Mouse (Mus musculus): ENCODE data around the gene Mxra7. TPM values are rescaled to one million over a fixed set of nuclear protein-coding genes. Genes with fewer than 3 reads are reported as not detected.

The Mxra7 gene
- polyA plus RNA-seq, 1 experiment, result not detected

DNA sequence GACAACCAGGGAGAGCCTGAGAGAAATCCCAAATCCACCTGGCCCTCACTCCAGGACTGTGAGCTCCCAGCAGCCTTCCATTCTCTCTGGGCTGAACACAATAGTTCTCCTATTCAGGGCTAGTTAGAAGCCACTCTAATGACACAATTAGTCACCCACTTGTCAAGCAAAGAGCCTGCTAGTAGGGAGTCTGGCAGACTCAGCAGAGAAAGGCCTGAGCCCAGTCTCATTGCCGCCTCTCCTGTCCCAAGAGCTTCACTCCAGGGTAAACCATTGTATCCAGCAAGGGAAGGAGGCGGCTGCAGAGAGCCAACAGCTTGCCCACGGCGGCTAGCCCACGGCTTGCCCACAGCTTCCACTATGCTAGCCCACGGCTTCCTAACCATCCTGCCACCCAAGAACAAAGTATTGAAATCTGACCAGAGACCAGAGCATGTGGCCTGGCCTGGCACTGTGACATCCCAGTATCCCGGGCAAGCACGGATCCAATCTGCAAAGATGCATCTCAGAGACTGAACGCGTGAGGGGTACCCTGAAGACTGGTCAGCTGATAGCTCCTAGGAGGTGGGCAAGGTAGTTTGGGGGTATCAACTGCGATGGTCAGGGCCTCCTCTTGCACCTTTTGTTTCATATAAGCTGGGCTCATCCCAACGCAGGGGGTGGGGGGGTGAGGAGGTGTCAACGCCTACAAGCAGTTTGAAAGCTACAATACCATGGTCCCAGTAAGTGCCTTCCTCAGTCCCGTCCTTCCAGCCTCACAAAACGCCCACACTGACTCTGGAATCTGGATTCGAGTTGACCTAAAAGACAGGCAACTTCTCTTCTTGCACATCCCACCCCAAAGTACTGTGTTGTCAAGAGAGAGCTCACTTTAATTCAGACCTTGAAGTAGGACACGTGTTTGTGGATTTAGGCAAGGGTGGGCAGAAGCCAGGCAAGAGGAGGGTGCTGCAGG is 1.0 kb downstream of the Mxra7 start:
- no peak for TF ChIP-seq GATA1 (IDR thresholded peaks at IDR 0.05; ENCODE audit: low read length)

DNA sequence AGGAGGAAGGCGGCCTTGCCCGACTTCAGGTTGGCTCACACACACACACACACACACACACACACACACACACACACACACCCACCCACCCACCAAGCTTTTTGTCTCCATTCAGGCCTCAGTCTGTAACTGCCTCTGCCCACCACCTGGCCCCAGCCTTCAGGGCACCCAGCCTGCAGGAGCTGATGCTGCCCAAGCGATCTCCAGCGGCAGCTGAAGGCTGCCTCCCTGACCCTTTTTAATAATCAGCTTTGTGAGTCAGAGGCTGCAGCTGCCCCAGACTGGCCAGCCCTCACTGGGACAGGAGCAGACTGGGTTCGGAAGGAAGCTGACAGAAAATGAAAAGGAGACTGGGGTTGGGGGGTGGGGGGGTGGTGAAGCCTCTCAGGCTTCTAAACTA is 2.6 kb downstream of the Mxra7 start:
- TF ChIP-seq GATA1 (IDR thresholded peaks at IDR 0.05; ENCODE audit: low read length), result no peak

DNA sequence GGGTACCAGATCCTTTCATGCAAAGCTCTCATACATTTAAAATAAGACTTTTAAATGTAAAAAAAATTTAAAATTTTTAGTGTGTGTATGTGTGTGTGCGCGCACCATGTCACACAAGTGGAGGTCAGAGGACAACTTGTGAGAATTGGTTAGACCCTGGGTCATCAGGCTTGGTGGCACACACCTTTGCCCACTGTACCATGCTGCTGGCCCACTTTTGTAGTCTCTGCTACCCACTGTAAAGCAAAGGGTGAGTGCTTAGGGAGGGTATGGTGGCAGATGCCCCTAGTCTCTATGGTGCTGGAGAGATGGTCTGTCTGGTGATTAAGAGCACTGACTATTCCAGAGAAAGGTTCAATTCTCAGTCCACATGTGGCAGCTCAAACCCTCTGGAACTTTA is 4.6 kb downstream of the Mxra7 start:
- no peak for TF ChIP-seq GATA1 (IDR thresholded peaks at IDR 0.05; ENCODE audit: low read length)

DNA sequence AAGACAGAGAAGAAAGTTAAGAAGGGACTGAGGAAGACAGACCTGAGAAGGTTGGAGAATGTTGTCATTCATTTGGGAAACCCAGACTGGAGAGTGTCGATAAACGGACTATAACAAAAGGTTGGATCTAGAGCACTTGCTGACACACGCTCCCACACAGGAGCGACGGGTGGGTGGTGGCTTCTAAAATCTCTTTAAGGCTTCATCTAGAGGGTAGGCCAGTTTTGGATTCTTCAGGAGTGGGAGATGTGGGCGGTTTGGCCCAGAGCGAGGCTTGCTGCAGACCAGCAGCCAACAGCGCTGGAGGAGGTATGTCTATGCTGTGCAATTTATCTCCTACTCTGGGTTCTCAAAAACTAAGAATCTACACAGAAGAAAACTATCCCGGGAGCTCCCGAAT is 5.2 kb downstream of the Mxra7 start:
- TF ChIP-seq GATA1 (IDR thresholded peaks at IDR 0.05; ENCODE audit: low read length), result no peak

DNA sequence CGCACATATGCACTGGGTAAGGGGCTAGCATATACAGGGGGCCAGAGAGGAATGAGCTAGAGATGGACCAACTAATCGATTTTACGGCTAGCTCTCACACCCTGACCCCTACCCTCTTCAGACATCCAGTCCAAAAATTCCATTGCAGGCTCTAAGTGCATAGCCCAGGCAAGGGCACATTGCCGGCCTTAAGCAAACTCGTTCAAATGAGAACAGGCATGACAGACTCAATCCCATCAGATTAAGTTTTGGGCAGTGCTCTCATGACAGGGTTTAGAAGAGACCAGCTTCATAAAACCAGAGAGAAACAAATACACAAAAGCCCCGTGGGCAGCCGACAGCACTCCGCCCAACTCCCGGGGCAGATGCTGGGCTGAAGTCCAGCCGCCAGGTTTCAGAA is 5.6 kb downstream of the Mxra7 start:
- TF ChIP-seq GATA1 (IDR thresholded peaks at IDR 0.05; ENCODE audit: low read length), result no peak

DNA sequence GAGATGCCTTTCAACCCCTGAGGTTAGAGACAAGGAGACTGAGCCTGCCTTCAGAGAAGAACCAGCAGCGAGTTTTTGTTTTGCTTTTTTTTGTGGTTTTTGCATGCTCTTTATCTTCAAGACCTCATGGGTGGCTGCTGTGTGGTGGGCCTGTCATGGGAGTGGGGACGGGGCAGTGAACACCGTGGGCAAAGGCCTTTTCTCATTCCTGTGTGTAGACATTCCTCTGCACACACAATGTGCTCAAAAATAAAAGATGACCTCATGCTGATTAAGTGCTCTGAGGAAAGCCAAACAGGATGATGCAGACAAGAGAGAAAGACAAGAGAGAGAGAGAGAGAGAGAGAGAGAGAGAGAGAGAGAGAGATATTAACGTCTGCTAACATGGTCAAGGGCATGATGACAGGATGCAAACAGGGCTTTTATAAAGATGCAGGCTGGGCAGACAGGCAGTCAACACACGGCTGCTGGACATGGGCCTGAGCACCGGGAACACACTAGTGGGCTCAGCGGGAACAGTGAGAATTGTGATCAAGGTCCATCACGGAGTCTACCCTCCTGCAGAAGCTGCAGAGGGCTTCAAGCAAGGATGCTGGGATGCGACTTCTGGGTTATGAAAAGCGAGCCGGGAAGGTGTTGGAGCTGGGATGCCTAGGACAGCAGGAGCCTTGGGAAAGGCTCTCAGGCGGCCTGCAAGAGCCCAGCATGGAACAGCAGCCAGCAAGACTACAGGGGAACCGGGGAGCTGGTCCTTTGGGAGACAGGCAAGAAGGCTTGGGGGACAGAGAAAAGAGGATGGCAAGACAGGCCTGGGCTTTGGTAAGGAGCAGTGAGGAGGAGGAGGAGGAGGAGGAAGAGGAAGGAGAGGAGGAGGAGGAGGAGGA is 6.5 kb downstream of the Mxra7 start:
- TF ChIP-seq GATA1 (IDR thresholded peaks at IDR 0.05; ENCODE audit: low read length), result no peak

DNA sequence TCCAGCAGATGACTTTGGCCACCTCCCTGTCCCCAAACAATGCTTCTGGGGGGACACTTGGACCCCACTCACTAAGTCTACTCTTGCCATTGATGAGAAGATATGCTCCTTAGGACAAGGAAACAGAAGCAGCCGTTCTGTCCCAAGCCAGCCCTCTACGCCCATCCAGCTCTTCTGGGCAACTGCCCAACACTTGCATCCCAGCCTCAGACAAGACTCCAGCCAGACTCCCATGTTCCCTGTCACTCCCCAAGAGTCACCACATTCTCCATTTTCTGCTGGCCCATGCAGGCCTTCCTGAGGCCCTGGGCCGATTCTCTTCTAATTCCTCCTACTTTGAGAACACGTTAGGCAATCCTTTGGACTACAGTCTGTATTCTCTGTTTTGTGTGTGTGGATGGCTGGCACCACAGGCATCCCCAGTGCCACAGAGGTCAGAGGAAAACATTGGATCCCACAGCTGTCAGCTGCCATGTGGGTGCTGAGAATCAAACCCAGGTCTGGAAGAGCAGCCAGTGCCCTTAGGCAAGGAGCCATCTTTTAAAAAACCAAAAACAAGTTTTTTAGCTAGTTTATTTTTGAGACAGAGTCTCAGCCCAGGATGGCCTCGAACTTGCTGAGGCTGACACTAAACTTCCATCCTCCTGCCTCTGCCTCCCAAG is 7.8 kb downstream of the Mxra7 start:
- no peak for TF ChIP-seq GATA1 (IDR thresholded peaks at IDR 0.05; ENCODE audit: low read length)

DNA sequence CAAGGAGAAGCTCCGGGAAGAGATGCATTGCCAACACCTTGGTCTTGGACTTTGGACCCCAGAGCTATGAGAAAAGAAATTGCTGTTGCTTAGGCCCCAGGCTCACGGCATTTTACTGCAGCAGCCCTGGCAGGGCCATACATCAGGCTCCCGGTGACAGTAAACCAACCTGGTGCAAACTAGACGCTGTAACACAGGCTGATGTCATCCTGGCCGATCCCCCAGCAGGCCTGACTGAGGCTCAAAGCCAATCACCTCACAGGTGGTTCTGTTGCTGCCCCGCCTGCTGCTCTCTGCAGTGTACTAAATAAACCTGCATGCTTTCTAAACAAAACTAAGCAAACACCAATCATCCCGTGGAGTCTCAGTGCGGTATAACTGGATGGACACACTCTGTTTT is 9.1 kb downstream of the Mxra7 start:
- TF ChIP-seq GATA1 (IDR thresholded peaks at IDR 0.05; ENCODE audit: low read length), result no peak

DNA sequence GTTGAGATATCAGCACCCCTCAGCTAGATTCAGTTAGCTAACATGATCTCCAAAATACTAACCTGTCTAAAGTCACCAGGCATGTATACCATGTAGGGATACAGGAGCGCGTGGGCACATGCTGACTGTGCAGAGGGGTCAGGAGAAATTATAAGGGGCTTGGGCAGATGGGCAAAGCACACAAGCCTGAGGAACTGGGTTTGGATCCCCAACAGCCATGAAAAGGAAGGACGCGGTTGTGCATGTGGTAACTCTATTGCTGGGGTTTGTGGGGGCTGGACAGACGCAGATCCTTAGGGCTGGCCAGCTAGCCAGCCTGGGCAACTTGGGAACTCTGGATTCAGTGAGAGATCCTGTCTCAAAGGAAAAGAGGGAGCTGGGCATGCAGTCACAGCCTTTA is 10.3 kb downstream of the Mxra7 start:
- no peak for TF ChIP-seq GATA1 (IDR thresholded peaks at IDR 0.05; ENCODE audit: low read length)

DNA sequence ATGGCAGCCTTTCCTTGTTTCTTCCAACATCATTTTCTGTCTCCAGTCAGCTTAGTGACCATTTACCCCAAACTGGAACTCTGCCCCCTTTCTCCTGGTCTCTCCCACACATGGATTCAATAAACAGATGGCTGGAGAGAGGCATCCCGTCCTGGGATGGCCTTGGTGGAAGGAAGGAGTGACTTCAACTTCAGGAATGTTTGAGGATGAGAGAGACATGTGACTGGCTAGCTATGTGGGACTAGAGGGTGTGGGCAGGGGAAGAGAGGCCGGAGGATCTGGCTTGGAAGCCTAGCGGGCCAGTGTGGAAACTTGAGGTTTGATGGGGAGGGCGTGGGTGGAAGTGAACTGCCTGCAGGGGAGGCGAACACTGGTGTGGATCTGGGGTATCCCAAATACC is 11.1 kb downstream of the Mxra7 start:
- no peak for TF ChIP-seq GATA1 (IDR thresholded peaks at IDR 0.05; ENCODE audit: low read length)

DNA sequence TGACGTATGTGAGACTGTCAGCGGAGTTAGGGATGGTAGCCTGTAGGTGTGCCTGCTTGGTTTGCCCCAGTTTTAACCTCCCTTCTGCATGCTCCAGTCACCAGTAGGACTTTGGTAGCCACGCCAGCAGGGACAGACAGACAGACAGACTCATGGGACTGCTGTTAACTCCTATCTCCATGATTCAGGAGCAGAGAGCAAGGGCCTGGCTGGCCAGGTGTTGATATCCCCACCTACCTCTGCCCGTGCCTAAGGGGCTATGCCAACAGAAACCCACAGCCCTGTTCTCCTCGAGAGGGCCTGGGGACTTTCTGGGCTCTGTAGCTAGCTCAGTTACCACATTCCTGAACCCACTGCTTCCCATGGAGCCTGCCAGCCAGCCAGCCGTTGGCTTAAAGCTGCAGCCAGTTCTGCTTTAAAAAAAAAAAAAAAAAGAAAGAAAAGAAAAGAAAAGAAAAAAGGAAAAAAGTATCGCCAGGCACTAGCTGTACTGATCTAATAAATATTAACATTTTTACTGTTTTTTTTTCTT is 12.9 kb downstream of the Mxra7 start:
- TF ChIP-seq GATA1 (IDR thresholded peaks at IDR 0.05; ENCODE audit: low read length), result no peak

DNA sequence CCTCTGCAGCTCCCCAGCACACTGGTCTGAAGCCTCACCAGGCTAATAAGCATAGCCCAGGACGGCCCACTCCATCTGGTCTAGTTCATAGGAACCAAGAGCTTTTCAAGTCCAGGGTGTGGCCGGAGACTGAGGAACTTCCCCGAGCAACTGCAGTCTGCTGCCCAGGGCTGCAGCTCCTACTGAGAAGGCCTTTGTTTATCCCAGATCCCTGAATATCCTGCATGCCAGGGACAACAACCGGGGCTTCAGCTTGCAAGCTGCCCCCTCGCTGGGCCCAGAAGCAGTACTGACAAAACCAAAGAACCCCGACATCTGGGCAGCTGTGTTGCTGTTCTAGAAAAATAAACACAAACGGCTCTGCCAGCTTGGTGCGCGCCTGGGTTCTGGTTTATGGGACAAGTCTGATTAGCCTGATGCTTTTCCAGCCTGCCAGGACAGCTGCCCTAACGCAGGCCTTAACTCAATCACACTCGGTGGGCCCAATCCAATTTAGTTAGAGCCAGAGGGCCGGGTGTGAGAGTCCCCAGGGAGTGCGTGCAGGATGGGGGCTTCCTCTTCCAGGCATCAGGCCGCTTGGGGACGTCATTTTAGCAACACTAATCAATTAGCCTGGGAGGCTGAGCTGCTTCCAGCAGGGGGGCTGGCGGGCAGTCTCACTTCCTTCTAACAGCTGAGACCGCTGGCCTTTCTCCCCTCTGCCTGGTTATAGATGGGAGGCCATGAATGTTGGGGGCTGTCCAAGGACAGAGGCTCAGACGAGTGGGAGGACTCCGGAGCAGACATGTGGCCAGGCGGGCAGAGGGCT is 13.6 kb downstream of the Mxra7 start:
- TF ChIP-seq GATA1 (IDR thresholded peaks at IDR 0.05; ENCODE audit: low read length), result no peak

DNA sequence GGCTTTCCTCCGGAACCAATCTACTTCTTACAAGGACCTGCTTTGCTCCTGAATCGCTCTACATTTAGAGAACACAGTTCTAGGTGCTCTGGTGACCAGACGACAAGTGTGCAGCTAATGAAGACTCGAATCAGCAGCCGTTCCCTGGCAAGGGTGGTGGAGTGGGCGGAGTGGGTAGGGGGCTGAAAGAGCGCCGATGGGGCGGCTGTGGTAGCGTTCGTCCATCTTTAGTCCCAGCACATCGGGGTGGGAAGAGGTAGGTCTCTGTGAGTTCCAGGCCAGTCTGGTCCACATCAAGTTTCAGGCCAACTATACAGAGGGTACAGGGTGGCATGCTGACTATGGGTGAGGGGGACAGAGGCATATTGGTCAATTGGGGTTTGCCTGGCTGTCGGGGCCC is 14.2 kb downstream of the Mxra7 start:
- no peak for TF ChIP-seq GATA1 (IDR thresholded peaks at IDR 0.05; ENCODE audit: low read length)

DNA sequence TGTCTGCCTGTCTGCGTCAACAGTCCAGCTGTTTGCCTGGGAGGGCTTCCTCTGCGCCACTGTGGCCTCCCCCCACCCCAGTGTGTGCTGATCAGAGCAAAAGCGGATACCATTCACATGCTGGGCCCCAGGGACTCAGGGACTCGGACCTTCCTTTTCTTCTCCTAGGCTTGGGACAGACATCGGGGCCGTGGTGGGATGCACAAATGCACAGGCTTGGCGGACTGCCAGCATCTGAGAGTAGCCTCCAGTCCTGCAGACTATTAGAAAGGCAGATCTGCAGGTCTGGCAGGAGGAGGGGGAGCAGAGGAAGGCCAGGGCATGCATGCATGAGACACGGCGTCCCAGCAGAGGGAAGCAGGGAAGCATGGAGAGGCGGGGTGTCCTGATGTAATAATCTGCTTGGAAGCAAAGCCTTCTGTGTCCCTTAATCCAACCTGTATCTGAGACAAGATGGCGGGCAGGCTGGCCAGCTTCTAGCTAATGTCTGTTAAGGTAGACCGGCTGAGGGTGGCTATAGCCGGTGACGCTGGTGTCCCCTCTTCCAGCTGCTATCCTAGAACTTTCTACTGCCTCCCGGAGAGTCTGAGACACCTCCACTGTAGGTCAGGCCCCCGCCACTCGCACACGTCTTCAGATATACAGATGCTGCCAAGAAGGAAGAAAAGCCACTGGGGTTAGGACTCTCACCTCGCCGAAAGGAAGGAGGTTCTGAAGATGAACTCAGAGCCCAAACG is 14.9 kb downstream of the Mxra7 start:
- no peak for TF ChIP-seq GATA1 (IDR thresholded peaks at IDR 0.05; ENCODE audit: low read length)

Data from G1E-ER4 (cell line).